Mouse (Mus musculus) T-helper 17 cell (primary cell): ENCODE data around the gene Hepacam.

Source experiments
- in situ Hi-C, 2 experiments: fragments of 300-600 bp; cut with MboI, MseI; formaldehyde crosslinking; loops; 1 replicate in 1 of 2; 2 replicates in 1 of 2; pipeline ENCODE4 v1.15.1; 2025; ENCODE audit warnings: high pct_unique_total_duplicates in 2 of 2

The Hepacam gene

DNA sequence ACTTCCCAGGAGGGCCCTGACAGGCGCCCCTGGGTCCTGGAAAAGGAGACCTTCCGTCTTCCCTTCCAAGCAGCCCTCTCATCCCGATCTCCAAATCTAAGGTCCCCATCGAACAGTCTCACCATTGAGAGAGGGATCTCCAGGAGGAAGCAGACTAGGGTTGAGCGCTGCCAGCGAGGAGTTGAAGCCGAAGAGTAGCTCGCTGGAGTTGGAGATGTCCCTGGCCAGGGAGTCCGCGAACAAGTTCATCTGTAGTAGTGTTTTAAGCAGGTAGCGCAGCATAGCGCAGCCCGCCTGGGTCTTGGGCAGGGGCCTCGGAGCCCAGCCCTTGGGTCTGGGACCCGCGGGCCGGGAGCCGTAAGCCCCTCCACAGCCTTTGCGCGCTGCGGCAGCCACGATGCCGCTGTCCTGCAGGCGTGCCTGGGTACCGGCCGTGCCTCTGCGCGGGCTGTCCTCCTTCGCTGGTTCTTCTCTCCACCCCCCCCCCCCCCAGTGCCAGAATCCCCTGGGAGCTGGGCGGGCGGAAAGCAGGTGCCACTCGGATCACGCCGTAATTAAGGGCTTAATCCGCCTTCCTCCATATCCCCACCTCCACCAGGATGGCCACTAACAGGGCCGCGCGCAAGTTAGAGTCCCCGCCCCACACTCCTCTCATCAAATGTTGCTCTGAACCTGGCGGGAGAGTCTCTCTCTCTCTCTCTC, 65.7 kb downstream of the Hepacam start, which contains the start of gene Robo3:
Gene Robo3 (minus strand): TSS at position 527 of the 702 bp plus-strand sequence.
- in situ Hi-C loops = no loop called here

DNA sequence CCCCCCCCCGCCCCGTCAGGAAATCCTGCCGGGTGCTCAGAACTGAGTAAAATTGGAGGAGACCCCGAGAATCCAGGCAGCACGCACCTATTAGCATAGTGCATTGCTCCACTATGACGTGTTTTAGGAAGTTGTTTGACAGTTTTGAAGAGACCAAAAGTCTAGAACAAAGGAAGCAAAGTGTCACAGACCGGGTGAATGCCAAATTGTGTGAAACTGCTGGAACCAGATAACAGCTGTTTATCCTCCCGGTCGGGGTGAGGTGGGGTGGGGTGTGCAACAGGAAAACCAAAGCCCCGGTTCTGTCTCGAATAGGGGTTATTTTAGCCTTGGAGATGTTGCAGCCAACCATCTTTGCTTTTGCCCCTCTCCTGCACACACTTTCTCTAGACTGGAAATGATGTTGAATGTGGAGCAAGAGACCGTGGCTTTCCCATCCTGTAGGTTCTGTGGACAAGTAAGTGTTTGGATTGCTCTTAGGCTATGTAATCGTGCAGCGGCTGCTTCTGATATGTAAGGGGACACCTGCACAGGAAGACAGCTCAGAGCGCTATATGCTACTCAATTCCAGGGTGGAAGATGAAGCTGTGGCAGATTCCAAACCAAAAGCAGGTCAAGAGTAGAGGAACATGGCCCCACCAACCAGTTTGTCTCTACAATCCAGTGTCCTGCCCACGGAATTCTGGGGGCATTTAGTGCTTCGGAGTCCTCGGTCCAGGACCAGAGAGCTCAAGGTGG, 66.8 kb downstream of the Hepacam start:
- in situ Hi-C loops = no loop called here

GRCm38 (mm10) chr9:37434932-37435331, 67.8 kb downstream of the Hepacam start:
- in situ Hi-C loops = no loop called here

DNA sequence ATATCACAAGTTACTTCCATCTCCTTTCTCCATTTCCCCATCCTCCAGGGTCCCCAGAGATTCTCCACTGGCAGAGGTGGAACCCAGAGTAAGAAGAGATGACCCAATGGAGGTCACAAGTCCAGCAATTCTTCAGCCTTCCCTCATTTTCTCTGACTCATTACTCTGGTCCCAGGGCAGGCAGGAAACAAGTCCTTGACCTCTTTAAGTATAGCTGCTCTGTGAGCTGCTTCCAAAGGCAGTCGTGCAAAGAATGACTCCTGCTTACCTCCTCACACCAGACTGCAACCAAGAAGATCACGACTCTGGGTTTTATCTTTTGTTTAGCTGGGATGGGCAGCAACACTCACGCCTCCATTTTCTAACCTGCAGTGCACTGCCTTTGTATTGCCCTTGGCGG, 68.5 kb downstream of the Hepacam start:
- in situ Hi-C loops = no loop called here
